Mouse (Mus musculus) erythroblast, embryonic 14.5 days (primary cell): ENCODE measurements around the gene Fam19a4.

Experiments used
- GATA1 ChIP-seq: IDR thresholded peaks from 2 replicates; pipeline ENCODE4 v1.6.1; 2012; ENCODE audit warnings: low read length, inconsistent platforms, mixed read lengths
- TAL1 ChIP-seq: IDR thresholded peaks from 3 replicates; pipeline ENCODE4 v1.6.1; 2012; ENCODE audit warnings: low read length, inconsistent platforms, mixed read lengths

DNA sequence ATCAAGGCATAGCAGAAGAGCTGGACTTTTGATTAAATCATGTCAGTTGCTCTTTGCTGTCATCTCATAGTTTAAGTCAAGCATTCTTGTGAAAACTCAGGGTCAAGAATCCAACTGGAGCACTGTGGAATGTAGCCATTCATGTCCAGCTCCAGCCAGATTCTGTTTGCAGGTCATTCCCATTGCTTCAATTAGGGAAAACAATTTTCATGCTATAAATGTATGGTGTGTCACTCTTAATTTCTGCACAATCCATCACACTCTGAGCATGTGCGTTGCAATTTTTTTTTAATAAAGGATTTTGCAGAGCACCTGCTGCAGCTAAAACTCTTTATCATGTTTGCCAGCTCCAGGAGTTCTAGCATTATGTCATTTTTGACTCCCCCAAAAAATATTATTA lies 261.5 kb downstream of the Fam19a4 start:
- TF ChIP-seq TAL1 (no peak), GATA1 (no peak)
